Mouse (Mus musculus): ENCODE measurements at regions not wholly inside any gene's neighbourhood (a gene's known extent, or its start where the extent isn't known, plus 50 kb on each side); places are given as distances from the start of the nearest gene placed in this dataset.

DNA sequence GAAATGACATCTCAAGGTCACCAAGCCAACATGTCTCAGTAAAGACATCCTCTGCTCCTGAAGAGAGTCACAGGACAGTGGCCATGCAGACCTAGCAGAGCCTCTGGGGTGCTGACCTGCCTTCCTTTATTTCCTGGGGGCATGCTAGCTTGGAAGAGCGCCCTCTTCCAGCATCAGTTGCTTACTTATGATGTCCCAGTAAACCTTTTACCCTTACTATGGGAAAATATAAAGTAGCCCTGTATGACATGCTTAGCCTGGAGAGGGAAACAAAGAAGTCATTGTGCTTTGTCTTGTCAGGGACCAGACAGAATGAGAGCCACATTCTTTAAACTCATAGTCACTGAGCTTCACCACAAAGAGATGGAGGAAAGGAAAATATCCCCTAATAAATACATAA, 82.9 kb downstream of the Postn start:
- WGBS (ENCODE audit: insufficient replicate concordance), result 57% methylated on average over 1 of the region's 1 CpGs
- ATAC-seq (ENCODE audit: insufficient read depth), result no peak

DNA sequence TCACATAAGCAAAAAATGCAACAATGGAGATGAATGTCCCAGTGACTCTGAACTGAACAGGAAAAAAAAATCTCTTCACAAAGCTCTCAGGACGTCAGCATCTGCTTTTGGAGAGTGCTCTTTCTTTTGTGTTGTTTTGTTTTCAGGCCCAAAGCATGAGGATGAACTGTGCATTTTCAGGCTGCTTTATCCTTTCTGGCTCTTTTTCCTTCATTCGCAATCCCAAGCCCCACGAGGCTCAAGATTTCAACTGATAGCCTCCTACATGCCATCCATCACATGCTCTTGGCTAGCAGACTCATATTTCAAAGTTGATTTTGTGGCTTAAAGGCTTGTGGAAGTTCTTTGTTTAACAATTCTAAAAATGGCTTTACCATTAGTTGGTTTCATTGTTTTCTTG, 86.0 kb downstream of the Postn start:
- no peaks in the 10 kb centered on the region for H3K36me3 ChIP-seq (replicated peaks)
- no peak overlapping the region for H3K4me2 ChIP-seq
- no peaks in the 10 kb centered on the region for H3K27me3 ChIP-seq
- WGBS (ENCODE audit: insufficient replicate concordance), result 25% methylated on average over 3 of the region's 3 CpGs
- H3K27ac ChIP-seq (replicated peaks), result no peak overlapping the region
- H3K4me3 ChIP-seq (replicated peaks), result no peak overlapping the region
- H3K9ac ChIP-seq, result no peak overlapping the region
- H3K9me3 ChIP-seq (replicated peaks), result no peaks in the 10 kb centered on the region
- no peak for ATAC-seq (ENCODE audit: insufficient read depth)
- H3K4me1 ChIP-seq (replicated peaks), result no peaks in the 10 kb centered on the region

More for the DNA sequence above, 82.9 kb downstream of the Postn start:
- H3K4me2 ChIP-seq, result no peak overlapping the region
- no peak overlapping the region for H3K4me3 ChIP-seq (replicated peaks)
- no peak overlapping the region for H3K9ac ChIP-seq
- H3K27ac ChIP-seq (replicated peaks), result no peak overlapping the region
- no peaks in the 10 kb centered on the region for H3K4me1 ChIP-seq (replicated peaks)
- no peaks in the 10 kb centered on the region for H3K9me3 ChIP-seq (replicated peaks)
- no peaks in the 10 kb centered on the region for H3K36me3 ChIP-seq (replicated peaks)
- no peaks in the 10 kb centered on the region for H3K27me3 ChIP-seq

DNA sequence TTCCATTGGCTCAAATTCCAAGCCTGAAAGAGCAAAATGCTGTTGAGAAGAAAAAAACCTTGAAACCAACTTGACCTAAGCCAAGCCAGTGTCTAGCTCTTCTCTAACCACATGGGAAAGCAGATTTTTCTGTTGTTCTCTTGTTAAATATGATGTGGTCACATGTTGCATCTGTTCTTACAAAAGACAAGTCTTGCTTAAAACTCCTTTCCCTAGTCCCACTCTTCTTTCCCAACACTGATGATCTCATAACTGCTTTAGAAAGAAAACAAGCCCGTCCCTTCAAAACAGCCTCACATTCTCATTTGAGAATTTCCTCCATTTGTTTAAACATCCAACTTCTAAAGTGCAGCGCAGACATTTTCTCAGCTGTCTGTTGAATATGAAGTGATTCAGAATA, 96.5 kb downstream of the Postn start:
- no peak overlapping the region for H3K27ac ChIP-seq (replicated peaks)

DNA sequence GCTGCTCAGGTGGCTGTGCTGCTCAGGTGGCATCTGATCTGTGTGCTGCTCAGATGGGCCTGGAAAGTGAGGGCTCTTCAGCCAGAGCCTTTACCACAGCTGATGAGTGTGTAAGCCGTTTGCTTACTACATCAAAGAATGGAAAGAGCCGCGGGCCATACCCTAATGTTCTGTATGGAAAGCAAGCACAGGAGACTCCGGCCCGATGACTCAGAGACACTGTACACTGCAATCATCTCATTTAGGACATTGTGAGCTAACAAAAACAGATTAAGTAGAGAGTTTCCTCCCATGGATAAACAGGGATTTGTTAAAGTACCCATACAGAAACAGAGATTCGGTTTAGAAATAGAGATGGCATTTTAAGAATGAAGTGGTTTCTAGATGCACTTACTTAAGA, 100.5 kb downstream of the Postn start:
- no peaks in the 10 kb centered on the region for H3K4me1 ChIP-seq (replicated peaks)
- WGBS (ENCODE audit: insufficient replicate concordance), result 69% methylated on average over 6 of the region's 6 CpGs
- H3K4me3 ChIP-seq (replicated peaks), result no peak overlapping the region
- no peak overlapping the region for H3K9ac ChIP-seq
- H3K9me3 ChIP-seq (replicated peaks), result no peaks in the 10 kb centered on the region
- H3K27me3 ChIP-seq, result no peaks in the 10 kb centered on the region
- H3K36me3 ChIP-seq (replicated peaks), result no peaks in the 10 kb centered on the region
- H3K27ac ChIP-seq (replicated peaks), result no peak overlapping the region
- ATAC-seq (ENCODE audit: insufficient read depth), result no peak
- no peak overlapping the region for H3K4me2 ChIP-seq

More for the DNA sequence above, 96.5 kb downstream of the Postn start:
- Histone ChIP-seq H3K4me2 (no peak overlapping the region), H3K4me1 (replicated peaks) (no peaks in the 10 kb centered on the region), H3K4me3 (replicated peaks) (no peak overlapping the region), H3K36me3 (replicated peaks) (no peaks in the 10 kb centered on the region), H3K9me3 (replicated peaks) (no peaks in the 10 kb centered on the region), H3K27me3 (no peaks in the 10 kb centered on the region), H3K9ac (no peak overlapping the region)
- ATAC-seq (ENCODE audit: insufficient read depth), result no peak
- 61% methylated on average over 2 of the region's 2 CpGs for WGBS (ENCODE audit: insufficient replicate concordance)

DNA sequence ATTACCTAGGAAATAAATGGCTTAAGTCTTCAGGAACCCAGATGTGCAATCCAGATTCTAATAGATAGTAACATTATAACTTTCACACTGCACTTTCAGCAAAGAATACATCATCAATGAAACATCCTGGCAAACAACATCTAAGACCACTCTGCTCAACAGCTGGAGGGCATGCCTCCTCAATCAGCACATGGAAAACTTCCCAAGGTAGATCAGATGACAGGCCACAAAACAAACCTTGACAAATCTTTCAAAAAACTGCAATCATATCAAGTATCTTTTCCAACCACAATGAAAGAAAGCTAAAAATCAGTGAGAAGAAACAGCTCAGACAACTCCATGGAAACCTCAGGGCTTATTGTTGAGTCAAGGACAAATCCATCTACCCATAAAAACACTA, 105.2 kb downstream of the Postn start:
- Histone ChIP-seq H3K27me3 (no peaks in the 10 kb centered on the region), H3K27ac (replicated peaks) (no peak overlapping the region), H3K9ac (no peak overlapping the region), H3K4me3 (replicated peaks) (no peak overlapping the region), H3K36me3 (replicated peaks) (no peaks in the 10 kb centered on the region), H3K4me2 (no peak overlapping the region), H3K9me3 (replicated peaks) (no peaks in the 10 kb centered on the region), H3K4me1 (replicated peaks) (no peaks in the 10 kb centered on the region)
- ATAC-seq (ENCODE audit: insufficient read depth), result no peak

DNA sequence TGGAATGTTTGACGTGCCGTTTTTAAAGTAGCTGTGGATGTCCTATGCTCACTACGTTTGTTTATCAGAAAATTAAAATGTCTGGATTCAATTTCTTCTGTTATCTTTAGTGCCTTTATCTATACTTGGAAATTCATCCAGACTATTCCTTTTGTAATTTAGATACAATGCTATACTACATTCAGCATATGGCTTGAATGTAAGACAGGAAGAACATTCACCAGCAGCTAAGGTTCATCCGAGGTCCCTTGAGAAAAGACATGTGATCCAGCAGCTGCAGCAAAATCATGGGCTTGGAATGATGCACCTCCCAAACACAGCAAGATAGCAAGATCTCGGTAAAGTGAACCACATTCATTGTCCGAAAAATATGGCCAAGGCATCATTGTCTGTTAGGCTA, 113.3 kb downstream of the Postn start:
- no peaks in the 10 kb centered on the region for H3K4me1 ChIP-seq (replicated peaks)
- H3K27ac ChIP-seq (replicated peaks), result no peak overlapping the region
- no peaks in the 10 kb centered on the region for H3K27me3 ChIP-seq
- H3K9ac ChIP-seq, result no peak overlapping the region
- no peak overlapping the region for H3K4me2 ChIP-seq
- no peak overlapping the region for H3K4me3 ChIP-seq (replicated peaks)
- no peak for ATAC-seq (ENCODE audit: insufficient read depth)
- WGBS (ENCODE audit: insufficient replicate concordance), result 66% methylated on average over 6 of the region's 6 CpGs
- H3K36me3 ChIP-seq (replicated peaks), result no peaks in the 10 kb centered on the region
- H3K9me3 ChIP-seq (replicated peaks), result no peaks in the 10 kb centered on the region

DNA sequence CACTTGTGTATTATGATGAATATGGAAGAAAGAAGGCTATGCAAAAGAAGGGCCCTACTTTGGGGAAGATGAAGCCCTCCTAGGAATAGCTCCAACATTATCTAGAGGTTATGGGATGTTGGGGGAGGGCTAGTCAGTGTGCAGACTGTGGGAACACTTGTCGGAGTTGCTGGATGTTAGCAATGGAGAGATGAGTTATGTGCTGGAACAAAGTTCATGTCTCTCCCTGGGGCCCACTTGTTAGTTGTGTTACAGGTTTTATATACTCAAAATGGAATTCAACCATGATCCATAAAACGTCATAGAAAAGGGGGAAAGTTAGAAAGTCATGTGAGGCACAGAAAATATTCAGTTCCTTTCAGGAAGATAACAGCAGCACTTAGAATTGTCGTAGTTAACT, 115.0 kb downstream of the Postn start:
- WGBS (ENCODE audit: insufficient replicate concordance), result 55% methylated on average over 3 of the region's 3 CpGs
- no peak overlapping the region for H3K27ac ChIP-seq (replicated peaks)
- no peaks in the 10 kb centered on the region for H3K27me3 ChIP-seq
- H3K4me1 ChIP-seq (replicated peaks), result no peaks in the 10 kb centered on the region
- H3K4me2 ChIP-seq, result no peak overlapping the region
- no peak overlapping the region for H3K4me3 ChIP-seq (replicated peaks)
- no peaks in the 10 kb centered on the region for H3K36me3 ChIP-seq (replicated peaks)
- no peak overlapping the region for H3K9ac ChIP-seq
- no peak for ATAC-seq (ENCODE audit: insufficient read depth)
- H3K9me3 ChIP-seq (replicated peaks), result no peaks in the 10 kb centered on the region

DNA sequence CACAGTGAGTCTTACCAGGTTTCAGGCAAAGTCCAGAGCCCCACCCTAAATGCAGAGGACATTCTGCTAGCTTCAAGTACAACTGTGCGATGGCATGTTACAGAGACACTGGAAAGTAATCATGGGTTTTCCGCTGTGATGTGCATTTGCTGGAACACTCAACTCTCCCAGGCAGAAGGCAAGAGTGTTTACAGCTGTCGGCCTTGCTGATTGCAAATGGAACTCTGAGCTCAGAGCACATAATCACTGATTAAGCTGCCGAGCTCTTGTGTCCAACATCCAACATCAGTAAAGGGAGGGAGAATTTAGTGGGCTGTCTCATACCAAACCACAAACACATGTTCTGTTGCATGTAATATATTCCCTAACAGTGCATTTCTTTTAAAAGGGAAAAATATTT, 117.1 kb downstream of the Postn start:
- H3K36me3 ChIP-seq (replicated peaks), result no peaks in the 10 kb centered on the region
- no peaks in the 10 kb centered on the region for H3K27me3 ChIP-seq
- no peak overlapping the region for H3K4me2 ChIP-seq
- no peaks in the 10 kb centered on the region for H3K4me1 ChIP-seq (replicated peaks)
- H3K9ac ChIP-seq, result no peak overlapping the region
- no peak overlapping the region for H3K27ac ChIP-seq (replicated peaks)
- ATAC-seq (ENCODE audit: insufficient read depth), result no peak
- 58% methylated on average over 4 of the region's 4 CpGs for WGBS (ENCODE audit: insufficient replicate concordance)
- no peak overlapping the region for H3K4me3 ChIP-seq (replicated peaks)
- no peaks in the 10 kb centered on the region for H3K9me3 ChIP-seq (replicated peaks)

DNA sequence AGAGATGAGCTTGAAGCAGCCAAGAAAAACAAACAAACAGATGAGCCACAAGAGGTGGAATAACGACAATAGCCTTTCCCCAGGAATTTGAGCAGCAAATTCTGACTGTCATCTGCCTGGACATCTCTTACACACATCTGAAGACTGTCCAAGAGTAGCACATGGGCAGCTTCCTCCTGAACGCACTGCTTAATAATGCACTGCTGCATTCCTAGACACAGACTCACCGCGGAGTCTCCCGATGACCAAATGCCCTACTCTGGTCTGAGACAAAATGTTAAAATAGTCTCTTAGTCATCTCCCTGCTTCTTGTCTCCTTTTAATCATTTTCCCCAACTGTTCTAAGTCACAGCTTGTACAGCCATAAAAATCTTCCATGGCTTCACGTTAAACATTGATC, 119.3 kb downstream of the Postn start:
- Histone ChIP-seq H3K9ac (no peak overlapping the region), H3K27ac (replicated peaks) (no peak overlapping the region), H3K27me3 (no peaks in the 10 kb centered on the region), H3K4me2 (no peak overlapping the region), H3K9me3 (replicated peaks) (no peaks in the 10 kb centered on the region), H3K4me3 (replicated peaks) (no peak overlapping the region), H3K4me1 (replicated peaks) (no peaks in the 10 kb centered on the region), H3K36me3 (replicated peaks) (no peaks in the 10 kb centered on the region)
- WGBS (ENCODE audit: insufficient replicate concordance), result 71% methylated on average over 6 of the region's 6 CpGs
- no peak for ATAC-seq (ENCODE audit: insufficient read depth)

DNA sequence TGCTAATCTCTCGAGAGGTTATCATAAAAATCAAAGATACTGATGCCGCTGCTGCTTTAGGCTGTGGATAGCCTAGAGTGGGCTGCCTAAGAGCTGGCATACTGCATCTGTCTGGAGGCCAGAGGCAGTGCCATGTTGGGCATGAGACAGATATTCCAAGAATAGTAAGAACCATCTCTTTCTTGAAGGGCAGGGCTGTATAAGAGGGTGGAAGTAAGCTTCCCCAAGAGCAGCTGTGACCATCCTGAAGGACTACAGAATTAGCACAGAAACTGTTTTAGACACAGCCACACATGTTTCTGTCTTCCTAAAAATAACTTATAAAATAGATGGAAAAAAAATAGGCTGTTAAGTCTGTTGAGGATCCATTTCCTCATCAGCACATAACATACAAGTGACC, 126.4 kb downstream of the Postn start:
- 68% methylated on average over 2 of the region's 2 CpGs for WGBS (ENCODE audit: insufficient replicate concordance)
- no peak for ATAC-seq (ENCODE audit: insufficient read depth)
- Histone ChIP-seq H3K9ac (no peak overlapping the region), H3K9me3 (replicated peaks) (no peaks in the 10 kb centered on the region), H3K27ac (replicated peaks) (no peak overlapping the region), H3K36me3 (replicated peaks) (no peaks in the 10 kb centered on the region), H3K27me3 (no peaks in the 10 kb centered on the region), H3K4me2 (no peak overlapping the region), H3K4me1 (replicated peaks) (no peaks in the 10 kb centered on the region), H3K4me3 (replicated peaks) (no peak overlapping the region)

DNA sequence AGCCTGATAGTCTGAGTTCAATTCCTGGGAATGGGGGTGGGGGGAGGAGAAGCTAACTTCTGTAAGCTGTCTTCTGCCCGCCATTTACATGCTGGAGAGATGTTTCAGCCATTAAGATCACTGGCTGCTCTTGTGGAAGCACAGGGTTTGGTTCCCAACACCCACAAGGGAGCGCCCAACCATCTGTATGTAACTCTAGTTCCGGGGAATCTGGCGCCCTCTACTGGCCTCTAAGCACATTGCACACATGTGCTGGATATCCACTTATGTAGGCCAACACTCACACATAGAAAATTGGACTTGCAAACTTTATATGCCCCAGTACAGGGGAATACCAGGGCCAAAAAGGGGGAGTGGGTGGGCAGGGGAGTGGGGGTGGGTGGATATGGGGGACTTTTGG, 126.9 kb downstream of the Postn start:
- WGBS (ENCODE audit: insufficient replicate concordance), result 46% methylated on average over 4 of the region's 4 CpGs
- Histone ChIP-seq H3K4me3 (replicated peaks) (no peak overlapping the region), H3K9me3 (replicated peaks) (no peaks in the 10 kb centered on the region), H3K36me3 (replicated peaks) (no peaks in the 10 kb centered on the region), H3K27ac (replicated peaks) (no peak overlapping the region), H3K4me2 (no peak overlapping the region), H3K9ac (no peak overlapping the region), H3K27me3 (no peaks in the 10 kb centered on the region), H3K4me1 (replicated peaks) (no peaks in the 10 kb centered on the region)
- no peak for ATAC-seq (ENCODE audit: insufficient read depth)

DNA sequence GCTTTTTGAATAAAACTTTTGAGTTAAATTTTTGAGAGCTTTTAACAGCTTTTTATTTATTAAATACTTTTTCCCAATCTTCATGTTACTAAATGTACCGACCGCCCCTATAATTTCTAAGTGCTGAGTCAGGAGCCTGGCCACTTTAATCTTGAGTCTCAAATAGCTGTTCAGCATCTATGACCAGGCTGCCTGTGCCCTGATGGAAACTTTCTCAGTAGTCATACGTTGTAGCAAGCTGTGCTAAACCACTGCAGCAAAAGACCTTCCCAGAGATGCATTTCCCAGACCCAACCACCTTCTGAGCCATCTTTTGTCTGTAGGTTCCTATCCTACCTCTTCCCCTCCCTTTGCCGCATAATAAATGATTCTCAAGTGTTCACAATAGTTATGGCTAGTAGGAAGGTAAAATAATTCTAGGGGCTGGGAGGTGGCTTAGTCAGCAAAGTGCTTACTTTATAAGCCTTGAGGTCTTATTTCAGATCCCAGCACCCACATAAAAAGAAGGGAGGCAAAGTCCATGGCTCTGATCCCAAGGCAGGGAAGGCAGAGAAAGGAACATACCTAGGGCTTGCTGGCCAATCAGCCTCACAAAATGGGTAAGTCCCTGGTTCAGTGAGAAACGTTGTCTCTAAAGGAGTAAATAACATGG, 129.5 kb downstream of the Postn start:
- whole genome bisulfite sequencing (ENCODE audit: insufficient replicate concordance), result 63% methylated on average over 5 of the region's 5 CpGs

More for the DNA sequence above, 129.5 kb downstream of the Postn start:
- Histone ChIP-seq H3K4me2 (no peak overlapping the region), H3K4me3 (replicated peaks) (no peak overlapping the region), H3K36me3 (replicated peaks) (no peaks in the 10 kb centered on the region), H3K9me3 (replicated peaks) (no peaks in the 10 kb centered on the region), H3K9ac (no peak overlapping the region), H3K27me3 (no peaks in the 10 kb centered on the region), H3K4me1 (replicated peaks) (no peaks in the 10 kb centered on the region), H3K27ac (replicated peaks) (no peak overlapping the region)
- ATAC-seq (ENCODE audit: insufficient read depth), result no peak

Data from liver, embryonic 15.5 days (tissue).